Mouse (Mus musculus) kidney, adult 2 months (tissue): ENCODE measurements around the gene Ubqln1. TPM values are rescaled to one million over a fixed set of nuclear protein-coding genes. Genes with fewer than 3 reads are reported as not detected.

Source experiments
- DNase-seq: peaks from one replicate; pipeline ENCODE4 v3.0.0; 2021
- H3K27ac ChIP-seq: fragments of 200-500 bp; 2 replicates; pipeline ENCODE4 v1.5.1; 2012; ENCODE audit warnings: low read depth, low read length, control low read depth, inconsistent platforms; ENCODE audit not compliant: insufficient read depth
- H3K27me3 ChIP-seq: fragments of 200-500 bp; replicated peaks from 2 replicates; pipeline ENCODE4 v1.6.1; 2012; ENCODE audit warnings: mild to moderate bottlenecking, moderate library complexity, low read length, inconsistent platforms; ENCODE audit not compliant: control insufficient read depth, insufficient read depth
- H3K36me3 ChIP-seq: fragments of 200-500 bp; 2 replicates; pipeline ENCODE4 v1.6.1; 2012; ENCODE audit warnings: mild to moderate bottlenecking, moderate library complexity, low read length, inconsistent platforms; ENCODE audit not compliant: control insufficient read depth, insufficient read depth
- H3K4me1 ChIP-seq: fragments of 200-500 bp; 2 replicates; pipeline ENCODE4 v1.6.1; 2011; ENCODE audit warnings: low read length; ENCODE audit not compliant: control insufficient read depth, insufficient read depth
- H3K4me3 ChIP-seq: fragments of 200-500 bp; 2 replicates; pipeline ENCODE4 v1.5.1; 2011; ENCODE audit warnings: mild to moderate bottlenecking, low read depth, low read length, control low read depth; ENCODE audit not compliant: insufficient read depth
- CTCF ChIP-seq: fragments of 200-500 bp; conservative IDR thresholded peaks from 2 replicates; pipeline ENCODE4 v1.5.1; 2011; ENCODE audit warnings: low read depth, mild to moderate bottlenecking, control low read depth, low read length, moderate library complexity, mixed read lengths; ENCODE audit not compliant: insufficient read depth, insufficient read length
- POLR2A ChIP-seq: fragments of 200-500 bp; IDR thresholded peaks from one replicate; pipeline ENCODE4 v1.6.1; 2011; ENCODE audit warnings: low read depth, low read length, control low read depth
- WGBS: fragments of 180-500 bp; shearing (Covaris S2); methylation state at CpG from one replicate; pipeline ENCODE4 v1.1.7; 2018; 5-methylcytosine and 5-hydroxymethylcytosine counted together
- polyA plus RNA-seq: library from polyadenylated mRNA; depleted of rRNA; stranded (reverse); fragments of >200 nt; gene quantifications from 2 replicates; pipeline ENCODE4 v1.2.3, GENCODE M21; 2012

The Ubqln1 gene
- polyA plus RNA-seq, 1 experiment: 111 TPM

DNA sequence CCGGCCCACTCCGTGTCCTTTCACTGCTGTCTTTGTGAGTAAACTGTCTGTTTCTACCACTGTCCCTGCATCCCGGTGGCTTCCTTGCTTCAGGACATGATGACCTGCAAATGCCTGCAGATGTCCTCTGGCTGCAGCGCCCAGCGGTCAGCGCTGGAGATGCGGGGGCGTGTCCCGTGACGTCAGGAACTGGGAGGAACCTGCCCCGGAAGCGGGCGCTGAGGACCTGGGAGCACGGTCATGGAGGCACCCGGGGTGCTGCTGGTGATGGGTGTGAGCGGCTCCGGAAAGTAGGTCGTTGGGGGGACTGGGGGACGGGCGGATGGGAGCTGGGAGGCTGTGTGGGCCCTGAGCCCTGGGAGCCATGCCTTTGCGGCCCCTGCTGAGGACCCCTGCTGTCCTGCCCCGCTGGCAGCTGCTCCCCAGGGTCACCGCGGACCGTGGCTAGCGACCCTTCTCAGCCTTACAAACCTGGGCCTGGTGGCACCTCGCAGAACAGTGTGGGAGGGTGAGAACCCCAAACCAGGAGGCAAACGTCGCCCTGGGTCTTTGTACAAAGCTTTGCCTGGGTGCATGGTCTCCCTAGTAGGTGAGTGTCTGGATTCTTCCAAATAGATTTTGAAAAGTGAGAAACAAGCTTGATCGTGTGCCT, 57.9 kb downstream of the Ubqln1 start, which contains the start of gene Idnk:
TSS of gene Idnk (plus strand) at position 203 of the 652 bp plus-strand sequence.
- no peaks in the 10 kb centered on the region; the same call in 1 of the 2 replicates for H3K36me3 ChIP-seq
- H3K27me3 ChIP-seq: no peaks in the 10 kb centered on the region
- peak; percentile 94 for DNase-seq
- under 1% methylated on average over 30 of the region's 30 CpGs for WGBS
- peak within 1 kb of the TSS; percentile 73 for H3K4me3 ChIP-seq
- no peaks in the 10 kb centered on the region; the same call in 1 of the 2 replicates for H3K4me1 ChIP-seq
- TF ChIP-seq CTCF (peak; percentile 47; the same call in 1 of the 2 replicates), POLR2A (peak; percentile 22)
- H3K27ac ChIP-seq: peak within 1 kb of the TSS; percentile 19

DNA sequence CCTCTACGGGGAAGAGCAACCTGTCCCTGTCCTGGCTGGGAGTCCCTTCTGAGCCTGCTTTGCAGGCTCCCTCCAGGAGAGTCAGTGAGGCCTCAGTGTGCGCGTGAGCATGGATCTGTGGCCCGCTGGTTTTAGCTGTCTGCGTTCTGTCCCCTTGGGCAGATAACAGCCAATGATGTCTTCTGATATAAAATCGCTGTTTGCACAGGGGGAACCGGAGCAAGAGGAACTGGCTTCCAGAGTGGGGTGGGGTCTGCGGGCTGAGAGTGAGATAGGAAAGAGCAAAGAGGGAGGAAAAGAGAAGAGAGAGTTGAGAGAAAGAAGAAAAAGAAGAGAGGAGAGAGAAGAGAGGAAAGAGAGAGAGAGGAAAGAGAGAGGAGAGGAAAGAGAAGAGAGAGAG, 58.4 kb downstream of the Ubqln1 start:
- WGBS: 32% methylated on average over 8 of the region's 8 CpGs
- TF ChIP-seq POLR2A (no peak), CTCF (no peak)
- Histone ChIP-seq H3K27me3 (no peaks in the 10 kb centered on the region), H3K27ac (no peak overlapping the region), H3K4me3 (peak overlapping the region; percentile 3; the same call in 1 of the 2 replicates), H3K4me1 (no peaks in the 10 kb centered on the region; the same call in 1 of the 2 replicates), H3K36me3 (no peaks in the 10 kb centered on the region; the same call in 1 of the 2 replicates)
- no peak for DNase-seq

DNA sequence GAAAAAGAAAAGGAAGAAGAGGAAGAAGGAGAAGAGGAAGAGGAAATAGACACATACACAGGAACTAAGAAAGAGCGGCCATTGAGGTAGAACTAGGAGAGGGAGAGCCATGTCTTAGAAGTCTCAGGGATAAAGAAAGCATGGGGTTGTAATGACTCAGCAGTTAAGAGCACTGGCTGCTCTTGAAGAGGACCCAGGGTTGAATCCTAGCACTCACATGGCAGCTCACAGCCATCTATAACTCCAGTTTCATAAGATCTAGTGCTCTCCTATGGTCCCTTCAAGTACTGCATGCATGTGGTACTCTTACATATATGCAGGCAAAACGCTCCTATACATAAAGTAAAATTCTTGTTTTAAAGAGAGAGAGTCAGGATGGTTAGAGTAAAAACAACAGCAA, 59.4 kb downstream of the Ubqln1 start:
- DNase-seq: no peak
- Histone ChIP-seq H3K4me1 (no peaks in the 10 kb centered on the region; the same call in 1 of the 2 replicates), H3K36me3 (no peaks in the 10 kb centered on the region), H3K27me3 (no peaks in the 10 kb centered on the region), H3K4me3 (no peak overlapping the region), H3K27ac (no peak overlapping the region)
- WGBS: 96% methylated on average over 2 of the region's 2 CpGs
- TF ChIP-seq CTCF (no peak), POLR2A (no peak)

DNA sequence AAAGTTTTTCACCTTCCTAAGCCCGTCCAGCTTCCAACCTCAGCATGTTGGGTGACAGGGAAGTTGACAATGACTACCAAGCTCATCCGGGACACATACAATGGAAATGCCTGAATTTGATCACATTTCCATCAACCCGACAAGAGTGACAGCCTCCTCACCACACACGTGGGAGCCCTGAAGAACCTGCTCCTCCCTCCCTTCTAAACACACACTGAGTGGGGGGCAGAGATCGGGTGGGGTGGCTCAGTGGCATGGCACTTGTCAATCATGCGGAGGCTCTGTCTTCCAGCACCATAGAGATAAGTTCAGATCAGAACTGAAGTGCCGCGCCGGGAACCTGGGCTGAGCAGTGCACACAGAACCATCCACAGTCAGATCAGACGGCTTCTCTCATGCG, 65.0 kb downstream of the Ubqln1 start:
- WGBS: 82% methylated on average over 11 of the region's 11 CpGs
- no peak for DNase-seq
- no peak overlapping the region for H3K27ac ChIP-seq
- H3K4me1 ChIP-seq: no peaks in the 10 kb centered on the region
- no peaks in the 10 kb centered on the region for H3K27me3 ChIP-seq
- H3K4me3 ChIP-seq: no peak overlapping the region
- TF ChIP-seq CTCF (no peak), POLR2A (no peak)
- H3K36me3 ChIP-seq: no peaks in the 10 kb centered on the region

DNA sequence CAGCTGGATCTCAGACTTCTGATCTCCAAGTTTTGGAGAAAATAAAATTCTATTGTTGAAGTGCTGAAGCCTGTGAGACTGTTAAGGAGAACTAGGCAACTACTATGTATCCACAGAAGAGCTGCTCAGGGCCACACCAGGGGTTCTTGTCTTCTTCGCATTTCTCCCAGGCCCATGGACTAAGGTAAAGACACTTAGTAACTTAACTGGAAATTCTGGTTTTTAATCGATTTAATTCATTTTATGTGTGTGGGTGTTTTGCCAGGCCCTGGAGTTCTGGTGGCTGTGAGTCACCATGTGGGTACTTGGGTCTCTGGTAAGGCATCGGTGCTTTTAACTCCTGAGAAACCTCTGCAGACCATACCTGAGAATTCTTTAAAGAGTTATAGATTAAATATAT, 65.8 kb downstream of the Ubqln1 start:
- no peak overlapping the region for H3K27ac ChIP-seq
- no peaks in the 10 kb centered on the region for H3K27me3 ChIP-seq
- no peaks in the 10 kb centered on the region for H3K4me1 ChIP-seq
- no peak for DNase-seq
- TF ChIP-seq CTCF: no peak
- TF ChIP-seq POLR2A: no peak
- H3K4me3 ChIP-seq: no peak overlapping the region
- 79% methylated on average over 3 of the region's 3 CpGs for WGBS
- no peaks in the 10 kb centered on the region for H3K36me3 ChIP-seq

DNA sequence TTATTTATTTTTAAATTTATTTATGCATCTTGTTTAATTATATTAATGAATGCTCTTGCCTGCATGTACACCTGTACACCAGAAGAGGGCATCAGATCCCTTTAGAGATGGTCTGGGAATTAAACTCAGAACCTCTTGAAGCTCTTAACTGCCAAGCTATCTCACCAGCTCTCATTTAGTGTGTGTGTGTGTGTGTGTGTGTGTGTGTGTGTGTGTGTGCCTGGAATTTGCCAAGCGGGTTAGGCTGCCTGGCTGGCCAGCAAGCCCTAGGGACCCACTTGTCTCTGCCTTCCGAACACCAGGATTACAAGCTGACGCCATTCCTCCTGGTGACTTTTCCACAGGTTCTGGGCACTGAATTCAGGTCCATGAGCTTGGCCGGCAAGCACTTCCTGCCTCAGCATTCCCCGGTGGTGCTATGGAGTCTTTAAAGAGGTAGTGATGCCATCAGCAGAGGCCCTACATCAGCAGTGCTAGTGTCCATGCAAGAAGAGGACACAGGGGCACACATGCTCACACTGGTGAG, 66.4 kb downstream of the Ubqln1 start:
- WGBS: 34% methylated on average over 5 of the region's 5 CpGs
- H3K27me3 ChIP-seq: no peaks in the 10 kb centered on the region
- no peak overlapping the region for H3K27ac ChIP-seq
- H3K4me1 ChIP-seq: no peaks in the 10 kb centered on the region
- no peak overlapping the region for H3K4me3 ChIP-seq
- H3K36me3 ChIP-seq: no peaks in the 10 kb centered on the region
- peak; percentile 44 for DNase-seq
- 0 out of 2 replicates have a peak, but pooled peaks have one; percentile 18 for TF ChIP-seq CTCF
- no peak for TF ChIP-seq POLR2A

DNA sequence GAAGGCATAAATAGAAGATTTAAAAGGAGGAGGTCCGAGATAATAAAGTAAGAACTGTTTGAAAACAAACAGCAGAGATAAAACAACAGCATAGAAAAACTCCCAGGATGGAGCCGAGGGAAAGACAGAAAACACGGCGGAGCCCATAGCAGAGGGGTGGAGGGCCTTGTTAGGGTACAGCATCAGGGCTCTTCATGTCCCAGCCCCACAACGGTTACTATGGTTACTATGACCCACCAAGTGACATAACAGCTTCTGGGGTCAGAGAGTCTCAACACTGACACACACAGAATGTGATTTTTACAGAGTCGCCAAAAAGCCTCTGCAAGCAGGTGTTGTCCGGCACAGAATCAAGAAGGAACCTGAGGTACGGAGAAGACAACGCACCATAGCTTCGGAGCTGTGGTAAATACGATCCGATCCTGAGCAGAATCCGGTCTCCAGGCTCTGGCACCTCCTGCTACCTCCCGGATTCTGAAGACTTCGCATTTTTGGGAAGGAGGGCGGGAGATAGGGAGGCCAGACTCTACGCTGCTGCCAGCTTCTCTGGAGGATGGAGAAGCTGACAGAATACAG, 67.1 kb downstream of the Ubqln1 start:
- H3K27ac ChIP-seq: no peak overlapping the region
- no peaks in the 10 kb centered on the region for H3K27me3 ChIP-seq
- peak; percentile 45 for DNase-seq
- H3K36me3 ChIP-seq: no peaks in the 10 kb centered on the region
- peak overlapping the region; percentile 42; the same call in 1 of the 2 replicates for H3K4me3 ChIP-seq
- no peaks in the 10 kb centered on the region for H3K4me1 ChIP-seq
- no peak for TF ChIP-seq CTCF
- TF ChIP-seq POLR2A: no peak
- WGBS: 2% methylated on average over 17 of the region's 17 CpGs
